In the genomic region with DNA sequence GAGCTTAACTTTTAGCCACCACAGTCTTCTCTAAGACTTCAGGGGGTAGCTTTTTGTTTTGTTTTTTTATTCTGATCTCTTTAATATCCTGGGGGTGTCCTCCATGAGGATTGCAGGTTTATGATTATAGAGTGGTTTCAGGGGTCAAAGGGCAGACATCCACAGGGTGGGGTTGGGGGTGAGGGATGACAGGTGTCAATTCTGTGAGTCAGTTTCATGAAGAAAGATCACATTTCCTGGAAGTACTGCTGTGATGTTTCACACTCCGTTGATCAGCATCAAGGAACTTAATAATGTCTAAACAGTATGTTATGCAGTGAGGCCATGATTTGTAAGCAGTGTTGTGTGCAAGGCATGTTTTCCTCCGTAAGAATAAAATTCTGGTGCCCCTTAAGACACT, we compare ENCODE assay signal across 23 mouse cellular contexts. TPM values are rescaled to one million over a fixed set of nuclear protein-coding genes. Genes with fewer than 3 reads are reported as not detected.
DNase-seq lines count a peak whose midpoint lies in the region; ATAC-seq lines count a peak whose summit lies in the region.
"Had no signal": no experiment of that assay in that cellular context is flagged by ENCODE, and none has a peak within 500 bp of the region (broad histone marks: within the 10 kb centered on the region; RNA-seq: fewer than 3 reads in every experiment).

No protein-coding gene starts in this region.

- WGBS in kidney, embryonic 15.5 days, result 63% methylated on average over 2 of the region's 2 CpGs

- no peaks in the 10 kb centered on the region for H3K9me3 ChIP-seq in kidney, embryonic 15.5 days (replicated peaks)
- H3K9me3 ChIP-seq: embryonic facial prominence, embryonic 13.5 days; forebrain, embryonic 12.5 days; heart, embryonic 10.5 days; midbrain, embryonic 15.5 days had no signal

- H3K4me2 ChIP-seq in kidney, embryonic 15.5 days, result no peak overlapping the region

- H3K4me1 ChIP-seq in kidney, embryonic 15.5 days, result peaks cover 22% of the 10 kb centered on the region

- DNase-seq in CD4-positive, CD25-positive, alpha-beta regulatory T cell, adult 2 months (ENCODE audit: low read depth, low spot score), result peak; percentile 37
- no peak for DNase-seq in kidney, postnatal 10 days
- peak; percentile 22 for DNase-seq in thymus, postnatal 14 days
- DNase-seq in thymus, postnatal 10 days (ENCODE audit: low spot score in 2 of 2), result no peak
- no peak for DNase-seq in left cerebral cortex, postnatal 36 days (ENCODE audit: low spot score in 2 of 2)
- DNase-seq: adrenal gland, postnatal 14 days; cerebellum, adult 8-10 months; cerebellum, postnatal 36 days; embryo, embryonic 11 days; gastrocnemius, postnatal 25 days; kidney, adult 2 months; layer of hippocampus, adult 9-11 months; right cerebral cortex, adult 18-20 months; thymus, postnatal 25 days had no signal

- ATAC-seq in CD4-positive, CD25-positive, alpha-beta regulatory T cell, adult 4 months, result no peak
- ATAC-seq in kidney, embryonic 15.5 days (replicated peaks; ENCODE audit: low FRiP score), result no peak
- ATAC-seq: lung, postnatal 0 days; midbrain, embryonic 15.5 days had no signal

- H3K27me3 ChIP-seq in kidney, embryonic 15.5 days, result no peaks in the 10 kb centered on the region
- H3K27me3 ChIP-seq: embryonic facial prominence, embryonic 13.5 days; forebrain, embryonic 12.5 days; midbrain, embryonic 15.5 days had no signal

- H3K9ac ChIP-seq in kidney, embryonic 15.5 days, result no peak overlapping the region
- H3K9ac ChIP-seq: embryonic facial prominence, embryonic 13.5 days; forebrain, embryonic 12.5 days; midbrain, embryonic 15.5 days had no signal

- peak overlapping the region; percentile 41; the same call in 1 of the 2 replicates for H3K27ac ChIP-seq in kidney, embryonic 15.5 days
- H3K27ac ChIP-seq: forebrain, embryonic 12.5 days; heart, embryonic 10.5 days; macrophage had no signal

- no peak overlapping the region for H3K4me3 ChIP-seq in kidney, embryonic 15.5 days (replicated peaks)
- H3K4me3 ChIP-seq: embryonic facial prominence, embryonic 13.5 days; erythroblast, embryonic 14.5 days; forebrain, embryonic 12.5 days; heart, embryonic 10.5 days; midbrain, embryonic 15.5 days had no signal

- intact Hi-C loops in left cerebral cortex, postnatal 36 days (cut with DNase I), result no loop called here

- no peaks in the 10 kb centered on the region for H3K36me3 ChIP-seq in kidney, embryonic 15.5 days
- H3K36me3 ChIP-seq: embryonic facial prominence, embryonic 13.5 days; forebrain, embryonic 12.5 days; heart, embryonic 10.5 days; midbrain, embryonic 15.5 days had no signal

RNA-seq across cellular contexts. Expression of gene Slc38a2, which starts 8.4 kb away (rescaled TPM):
- 10 to 100 TPM; 34.6 to 44.7 TPM for polyA plus RNA-seq in CD4-positive, CD25-positive, alpha-beta regulatory T cell, adult 4 months (2017; shearing (Covaris generic))
- polyA plus RNA-seq in kidney, embryonic 15.5 days (2015; fragmentation: Nextera tagmentation; extraction: Ambion mirVana), result 134 and 138 TPM in 2 replicates
- 10 to 100 TPM; 76.0 to 96.7 TPM for total RNA-seq in left cerebral cortex, postnatal 36 days (2021)

Comparison
In these comparisons a context has a peak if more than half of its experiments do, and no peak if none do; other contexts are left out.
1. DNase-seq: peak in CD4-positive, CD25-positive, alpha-beta regulatory T cell, adult 2 months (single experiment) and thymus, postnatal 14 days (single experiment); none in kidney, postnatal 10 days (single experiment), thymus, postnatal 10 days (0 of 2) and left cerebral cortex, postnatal 36 days (0 of 2).